Mouse (Mus musculus): ENCODE data around the gene Trpc4. TPM values are rescaled to one million over a fixed set of nuclear protein-coding genes. Genes with fewer than 3 reads are reported as not detected.

Trpc4 gene
- total and polyA plus RNA-seq, 3 experiments: not detected

DNA sequence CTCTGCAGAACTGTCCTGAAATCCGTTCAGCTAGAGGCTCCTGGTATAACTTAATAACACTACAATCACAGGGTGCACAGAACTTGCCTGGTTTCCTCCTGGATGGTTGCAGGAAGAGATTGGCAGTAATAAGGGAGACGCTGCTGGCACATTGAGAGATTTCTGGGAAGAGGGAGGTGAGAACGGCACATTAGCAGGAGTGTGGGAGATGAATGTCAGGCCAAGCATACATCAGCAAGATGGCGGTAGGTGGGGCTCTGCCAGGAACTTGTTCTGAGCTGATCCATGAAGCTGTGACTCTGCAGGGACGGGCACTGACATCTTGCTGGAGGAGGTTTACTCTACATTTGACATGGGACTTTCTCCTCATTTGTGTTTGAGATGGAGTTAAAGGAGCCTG, 48.6 kb downstream of the Trpc4 start:
- Histone ChIP-seq H3K27me3 (replicated peaks) (no peaks in the 10 kb centered on the region), H3K79me2 (replicated peaks; ENCODE audit: control insufficient read depth, extremely low read depth, insufficient read depth, poor library complexity, severe bottlenecking) (no peaks in the 10 kb centered on the region), H3K4me3 (replicated peaks in 1 of 3; ENCODE audit: low read depth in 2 of 3, low read length in 2 of 3, poor library complexity in 1 of 3) (no peak overlapping the region), H3K4me1 (ENCODE audit: control insufficient read depth in 1 of 2, insufficient read depth in 2 of 2) (no peaks in the 10 kb centered on the region), H3K4me2 (ENCODE audit: insufficient read depth, low read depth, poor library complexity, severe bottlenecking) (no peak overlapping the region), H3K9ac (ENCODE audit: insufficient read depth, low read depth) (no peak overlapping the region), H3K36me3 (replicated peaks in 1 of 2; ENCODE audit: control insufficient read depth in 1 of 2, insufficient read depth in 1 of 2, low read length in 1 of 2) (no peaks in the 10 kb centered on the region), H3K27ac (ENCODE audit: insufficient read depth, low read depth) (no peak overlapping the region), H3K9me3 (replicated peaks; ENCODE audit: low read length) (no peaks in the 10 kb centered on the region)
- no peak for DNase-seq (ENCODE audit: extremely low read depth)
- no peak for TF ChIP-seq E2F4 (IDR thresholded peaks at IDR 0.05; ENCODE audit: insufficient replicate concordance, low read depth, low read length)
- no peak for TF ChIP-seq ZNF384 (IDR thresholded peaks at IDR 0.05; ENCODE audit: low read depth, low read length)
- TF ChIP-seq MXI1 (IDR thresholded peaks at IDR 0.05; ENCODE audit: low read depth, low read length): no peak
- TF ChIP-seq CHD1 (IDR thresholded peaks at IDR 0.05; ENCODE audit: low read depth, low read length): no peak
- TF ChIP-seq ETS1 (conservative IDR thresholded peaks at IDR 0.05; ENCODE audit: low read depth, low read length): no peak
- TF ChIP-seq MAZ (IDR thresholded peaks at IDR 0.05; ENCODE audit: low read depth, low read length): no peak
- dilution Hi-C loops (cut with MboI; ENCODE audit: extremely low pct_ligation_motif_present, extremely low pct_unique_long_range_greater_than_20kb, low sequenced_read_pairs) (no loop called here), in situ Hi-C loops (cut with MboI; ENCODE audit: low pct_ligation_motif_present, low pct_unique_long_range_greater_than_20kb, low sequenced_read_pairs) (no loop called here)

DNA sequence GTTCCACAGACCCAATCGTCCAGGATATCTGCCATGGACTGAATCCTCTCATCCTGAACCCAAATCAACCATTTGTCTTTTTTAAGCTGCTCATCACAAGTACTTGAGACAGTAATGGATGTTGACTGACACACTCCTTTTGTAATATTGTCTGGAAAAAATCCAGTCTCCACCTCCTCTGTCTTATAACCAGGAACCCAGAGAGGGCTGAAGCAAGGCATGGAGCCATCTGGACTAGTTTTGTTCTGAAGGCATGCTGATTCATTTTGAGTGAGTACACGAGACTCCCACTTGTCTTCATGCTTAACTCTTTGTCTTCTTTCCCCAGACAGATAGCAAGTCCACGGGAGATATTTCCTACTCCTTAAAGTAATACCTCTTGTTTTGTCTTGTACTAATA, 54.3 kb downstream of the Trpc4 start:
- Histone ChIP-seq H3K9ac (ENCODE audit: insufficient read depth, low read depth) (no peak overlapping the region), H3K27ac (ENCODE audit: insufficient read depth, low read depth) (no peak overlapping the region), H3K4me2 (ENCODE audit: insufficient read depth, low read depth, poor library complexity, severe bottlenecking) (no peak overlapping the region), H3K4me3 (replicated peaks in 1 of 3; ENCODE audit: low read depth in 2 of 3, low read length in 2 of 3, poor library complexity in 1 of 3) (no peak overlapping the region), H3K36me3 (replicated peaks in 1 of 2; ENCODE audit: control insufficient read depth in 1 of 2, insufficient read depth in 1 of 2, low read length in 1 of 2) (no peaks in the 10 kb centered on the region), H3K27me3 (replicated peaks) (no peaks in the 10 kb centered on the region), H3K79me2 (replicated peaks; ENCODE audit: control insufficient read depth, extremely low read depth, insufficient read depth, poor library complexity, severe bottlenecking) (no peaks in the 10 kb centered on the region), H3K9me3 (replicated peaks; ENCODE audit: low read length) (no peaks in the 10 kb centered on the region), H3K4me1 (ENCODE audit: control insufficient read depth in 1 of 2, insufficient read depth in 2 of 2) (no peaks in the 10 kb centered on the region)
- in situ Hi-C loops (cut with MboI; ENCODE audit: low pct_ligation_motif_present, low pct_unique_long_range_greater_than_20kb, low sequenced_read_pairs): no loop called here
- dilution Hi-C loops (cut with MboI; ENCODE audit: extremely low pct_ligation_motif_present, extremely low pct_unique_long_range_greater_than_20kb, low sequenced_read_pairs): no loop called here
- DNase-seq (ENCODE audit: extremely low read depth): no peak
- no peak for TF ChIP-seq PAX5 (IDR thresholded peaks at IDR 0.05; ENCODE audit: low read length)
- TF ChIP-seq NELFE (IDR thresholded peaks at IDR 0.05; ENCODE audit: low read depth, low read length): no peak
- no peak for TF ChIP-seq CHD2 (IDR thresholded peaks at IDR 0.05; ENCODE audit: low read length)
- no peak for TF ChIP-seq MAZ (IDR thresholded peaks at IDR 0.05; ENCODE audit: low read depth, low read length)
- TF ChIP-seq ZMIZ1 (IDR thresholded peaks at IDR 0.05; ENCODE audit: low read depth, low read length): no peak
- TF ChIP-seq CHD1 (IDR thresholded peaks at IDR 0.05; ENCODE audit: low read depth, low read length): no peak
- no peak for TF ChIP-seq TBP (conservative IDR thresholded peaks at IDR 0.05; ENCODE audit: low read depth, low read length)
- TF ChIP-seq MYC (IDR thresholded peaks at IDR 0.05; ENCODE audit: low read depth, low read length): no peak
- TF ChIP-seq UBTF (IDR thresholded peaks at IDR 0.05; ENCODE audit: low read depth, low read length): no peak
- TF ChIP-seq ZKSCAN1 (IDR thresholded peaks at IDR 0.05; ENCODE audit: borderline replicate concordance, low read depth, low read length): no peak
- no peak for TF ChIP-seq NRF1 (IDR thresholded peaks at IDR 0.05; ENCODE audit: low read depth, low read length)
- no peak for TF ChIP-seq TCF12 (IDR thresholded peaks at IDR 0.05; ENCODE audit: low read depth, low read length)
- no peak for TF ChIP-seq KAT2A (IDR thresholded peaks at IDR 0.05; ENCODE audit: insufficient replicate concordance, low read length)
- no peak for TF ChIP-seq USF1 (IDR thresholded peaks at IDR 0.05; ENCODE audit: low read depth, low read length)
- no peak for TF ChIP-seq MAX (IDR thresholded peaks at IDR 0.05; ENCODE audit: low read length)
- no peak for TF ChIP-seq MAFK (IDR thresholded peaks at IDR 0.05; ENCODE audit: insufficient replicate concordance, low read length)
- no peak for TF ChIP-seq SMC3 (IDR thresholded peaks at IDR 0.05; ENCODE audit: low read depth, low read length)
- TF ChIP-seq MXI1 (IDR thresholded peaks at IDR 0.05; ENCODE audit: low read depth, low read length): no peak
- TF ChIP-seq POLR2AphosphoS2 (IDR thresholded peaks at IDR 0.05; ENCODE audit: low read depth, low read length): no peak
- TF ChIP-seq JUN (IDR thresholded peaks at IDR 0.05; ENCODE audit: insufficient read depth, low read depth, low read length): no peak
